Mouse (Mus musculus): ENCODE measurements at regions not wholly inside any gene's neighbourhood (a gene's known extent, or its start where the extent isn't known, plus 50 kb on each side); places are given as distances from the start of the nearest gene placed in this dataset.
A peak's percentile ranks its signal among the peaks of the same experiment; 100 is the strongest.

DNA sequence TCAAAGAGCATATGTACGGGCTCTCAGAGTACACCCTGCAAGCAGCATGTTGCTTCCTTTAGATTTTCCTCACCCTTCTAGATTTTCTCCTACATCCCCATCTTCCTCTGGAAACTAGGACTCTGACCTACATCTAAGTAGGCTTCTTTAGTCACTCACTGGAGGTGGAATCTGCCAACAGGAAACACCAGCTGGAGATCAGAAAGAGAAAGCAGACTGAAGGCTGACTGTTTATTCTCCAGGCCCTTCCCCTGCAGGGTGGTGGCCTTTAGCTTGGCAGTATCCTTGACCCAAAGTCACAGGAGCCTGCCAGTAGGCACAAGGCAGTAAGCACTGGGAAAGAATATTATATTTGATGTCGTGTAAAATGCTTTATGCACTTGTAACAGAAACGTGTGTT is 75.4 kb upstream of the Klf12 start:
- Histone ChIP-seq H3K27me3 (ENCODE audit: control insufficient read depth, insufficient read depth, low read depth, low read length) (no peaks in the 10 kb centered on the region), H3K4me1 (ENCODE audit: control insufficient read depth, low read depth, low read length) (no peaks in the 10 kb centered on the region), H3K4me3 (ENCODE audit: low read depth, low read length) (no peak overlapping the region), H3K9ac (ENCODE audit: low read depth, low read length) (no peak overlapping the region), H3K9me3 (replicated peaks; ENCODE audit: control insufficient read depth, low read length) (no peaks in the 10 kb centered on the region), H3K36me3 (ENCODE audit: control insufficient read depth, insufficient read depth) (no peaks in the 10 kb centered on the region), H3K4me2 (ENCODE audit: low read depth, low read length) (no peak overlapping the region), H3K27ac (ENCODE audit: low read length) (no peak overlapping the region)
- WGBS (ENCODE audit: insufficient replicate concordance), result 63% methylated on average over 3 of the region's 3 CpGs
- ATAC-seq (ENCODE audit: low read depth), result no peak

- Histone ChIP-seq H3K4me1 (ENCODE audit: control insufficient read depth, low read depth, low read length) (no peaks in the 10 kb centered on the region; the same call in 1 of the 2 replicates), H3K27ac (ENCODE audit: low read length) (no peak overlapping the region), H3K4me3 (ENCODE audit: low read depth, low read length) (no peak overlapping the region), H3K27me3 (ENCODE audit: control insufficient read depth, insufficient read depth, low read depth, low read length) (no peaks in the 10 kb centered on the region), H3K4me2 (ENCODE audit: low read depth, low read length) (no peak overlapping the region), H3K9ac (ENCODE audit: low read depth, low read length) (no peak overlapping the region), H3K36me3 (ENCODE audit: control insufficient read depth, insufficient read depth) (no peaks in the 10 kb centered on the region), H3K9me3 (replicated peaks; ENCODE audit: control insufficient read depth, low read length) (no peaks in the 10 kb centered on the region)
- WGBS (ENCODE audit: insufficient replicate concordance), result 69% methylated on average over 4 of the region's 4 CpGs
- ATAC-seq (ENCODE audit: low read depth), result no peak
Observed at GRCm38 (mm10) chr14:100357131-100357530, 72.7 kb upstream of the Klf12 start.

GRCm38 (mm10) chr14:100353508-100353907 is 69.0 kb upstream of the Klf12 start:
- Histone ChIP-seq H3K9me3 (replicated peaks; ENCODE audit: control insufficient read depth, low read length) (no peaks in the 10 kb centered on the region), H3K4me3 (ENCODE audit: low read depth, low read length) (no peak overlapping the region), H3K27ac (ENCODE audit: low read length) (peak overlapping the region; percentile 54), H3K36me3 (ENCODE audit: control insufficient read depth, insufficient read depth) (no peaks in the 10 kb centered on the region), H3K27me3 (ENCODE audit: control insufficient read depth, insufficient read depth, low read depth, low read length) (no peaks in the 10 kb centered on the region), H3K4me2 (ENCODE audit: low read depth, low read length) (no peak overlapping the region), H3K9ac (ENCODE audit: low read depth, low read length) (no peak overlapping the region), H3K4me1 (ENCODE audit: control insufficient read depth, low read depth, low read length) (no peaks in the 10 kb centered on the region; the same call in 1 of the 2 replicates)
- 63% methylated on average over 4 of the region's 4 CpGs for WGBS (ENCODE audit: insufficient replicate concordance)
- no peak for ATAC-seq (ENCODE audit: low read depth)

- ATAC-seq (ENCODE audit: low read depth), result peak; percentile 94
- Histone ChIP-seq H3K27ac (ENCODE audit: low read length) (peak overlapping the region; percentile 54; the same call in 1 of the 2 replicates), H3K9me3 (replicated peaks; ENCODE audit: control insufficient read depth, low read length) (no peaks in the 10 kb centered on the region), H3K27me3 (ENCODE audit: control insufficient read depth, insufficient read depth, low read depth, low read length) (no peaks in the 10 kb centered on the region), H3K4me1 (ENCODE audit: control insufficient read depth, low read depth, low read length) (no peaks in the 10 kb centered on the region; the same call in 1 of the 2 replicates), H3K4me2 (ENCODE audit: low read depth, low read length) (no peak overlapping the region), H3K4me3 (ENCODE audit: low read depth, low read length) (no peak overlapping the region), H3K9ac (ENCODE audit: low read depth, low read length) (no peak overlapping the region), H3K36me3 (ENCODE audit: control insufficient read depth, insufficient read depth) (no peaks in the 10 kb centered on the region)
- 27% methylated on average over 4 of the region's 4 CpGs for WGBS (ENCODE audit: insufficient replicate concordance)
Observed at GRCm38 (mm10) chr14:100352961-100353452, 68.5 kb upstream of the Klf12 start.

- ATAC-seq (ENCODE audit: low read depth), result no peak
- 62% methylated on average over 7 of the region's 7 CpGs for WGBS (ENCODE audit: insufficient replicate concordance)
- H3K36me3 ChIP-seq (ENCODE audit: control insufficient read depth, insufficient read depth), result no peaks in the 10 kb centered on the region
- H3K27me3 ChIP-seq (ENCODE audit: control insufficient read depth, insufficient read depth, low read depth, low read length), result no peaks in the 10 kb centered on the region
- no peak overlapping the region for H3K27ac ChIP-seq (ENCODE audit: low read length)
- H3K9ac ChIP-seq (ENCODE audit: low read depth, low read length), result no peak overlapping the region
- H3K4me1 ChIP-seq (ENCODE audit: control insufficient read depth, low read depth, low read length), result no peaks in the 10 kb centered on the region; the same call in 1 of the 2 replicates
- no peak overlapping the region for H3K4me3 ChIP-seq (ENCODE audit: low read depth, low read length)
- no peak overlapping the region for H3K4me2 ChIP-seq (ENCODE audit: low read depth, low read length)
- H3K9me3 ChIP-seq (replicated peaks; ENCODE audit: control insufficient read depth, low read length), result no peaks in the 10 kb centered on the region
Observed at GRCm38 (mm10) chr14:100351004-100351403, 66.5 kb upstream of the Klf12 start.

DNA sequence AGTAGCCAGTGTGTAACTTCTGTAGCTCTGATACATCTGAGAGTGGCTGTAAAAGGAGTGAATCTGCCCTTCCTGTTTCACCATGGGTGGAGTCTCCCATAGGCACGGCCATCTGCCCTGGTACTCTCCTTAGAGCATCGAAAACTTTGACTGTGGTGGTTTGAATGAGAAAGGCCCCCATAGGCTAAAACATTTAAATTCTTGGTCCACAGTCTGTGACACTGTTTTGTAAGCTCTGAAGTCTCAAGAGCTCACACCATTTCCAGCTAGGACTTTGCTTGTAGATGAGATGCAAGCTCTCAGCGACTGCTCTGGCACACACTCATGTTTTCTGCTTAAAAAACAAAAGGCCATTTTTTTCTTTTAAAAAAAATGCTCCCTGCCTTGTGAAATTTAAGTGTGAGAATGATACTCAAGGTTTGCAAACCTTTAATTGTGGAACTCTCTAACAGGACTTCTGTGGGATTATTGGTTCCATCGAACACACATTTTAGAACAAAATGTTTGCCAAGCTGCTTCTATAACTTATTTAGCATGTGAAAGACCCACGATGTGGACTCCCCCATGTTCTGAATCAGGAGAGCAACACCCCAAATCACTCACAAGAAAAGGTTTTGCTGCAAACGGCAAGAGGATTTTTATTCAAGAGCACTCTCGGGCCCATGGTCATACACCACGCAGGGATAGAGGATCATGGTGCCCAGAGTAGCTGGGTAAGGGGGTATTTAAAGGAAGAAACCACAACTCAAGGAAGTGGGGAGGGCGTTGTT is 65.7 kb upstream of the Klf12 start:
- Histone ChIP-seq H3K9ac (ENCODE audit: low read depth, low read length) (no peak overlapping the region), H3K4me3 (ENCODE audit: low read depth, low read length) (no peak overlapping the region), H3K27ac (ENCODE audit: low read length) (no peak overlapping the region), H3K36me3 (ENCODE audit: control insufficient read depth, insufficient read depth) (no peaks in the 10 kb centered on the region), H3K4me1 (ENCODE audit: control insufficient read depth, low read depth, low read length) (no peaks in the 10 kb centered on the region; the same call in 1 of the 2 replicates), H3K4me2 (ENCODE audit: low read depth, low read length) (no peak overlapping the region), H3K9me3 (replicated peaks; ENCODE audit: control insufficient read depth, low read length) (no peaks in the 10 kb centered on the region), H3K27me3 (ENCODE audit: control insufficient read depth, insufficient read depth, low read depth, low read length) (no peaks in the 10 kb centered on the region)
- no peak for ATAC-seq (ENCODE audit: low read depth)
- WGBS (ENCODE audit: insufficient replicate concordance), result 69% methylated on average over 9 of the region's 9 CpGs

DNA sequence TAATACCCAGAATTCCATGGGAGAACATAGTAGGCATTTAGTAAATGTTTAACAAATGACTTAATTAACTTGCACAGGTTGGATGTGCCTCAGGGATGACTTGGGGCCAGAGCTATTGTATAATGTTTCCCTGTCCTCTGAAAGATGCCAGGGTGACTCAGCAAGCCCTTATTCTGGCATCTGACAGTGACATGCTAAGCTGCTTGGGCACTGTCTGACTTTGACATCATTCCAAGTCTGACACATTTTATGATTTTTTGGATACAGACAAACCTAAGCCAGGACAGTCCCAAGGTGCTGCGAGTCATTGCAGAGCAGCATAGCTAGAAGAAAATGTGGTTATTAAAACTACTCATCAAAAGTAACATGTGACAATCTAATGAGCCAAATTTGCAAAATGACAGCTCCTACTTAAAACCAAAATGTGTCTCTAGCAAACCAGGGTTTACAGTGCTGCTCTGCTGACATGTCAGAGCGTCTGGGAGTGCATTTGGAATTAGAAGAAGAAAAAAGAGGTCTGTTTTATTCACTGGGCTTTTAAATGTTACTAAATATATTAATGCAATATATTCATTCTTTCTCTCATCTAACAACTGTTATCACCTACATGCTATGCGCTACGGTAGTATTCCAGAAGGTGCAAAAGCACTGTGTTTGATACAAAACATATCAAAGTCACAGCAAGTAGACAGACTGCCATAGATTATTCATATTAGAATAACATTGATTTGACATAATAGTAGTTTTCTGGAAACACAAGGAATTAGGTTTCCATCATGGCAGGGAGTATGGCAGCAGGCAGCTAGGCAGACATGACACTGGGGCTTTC is 64.1 kb upstream of the Klf12 start:
- H3K4me1 ChIP-seq (ENCODE audit: control insufficient read depth, low read depth, low read length), result no peaks in the 10 kb centered on the region; the same call in 1 of the 2 replicates
- H3K4me2 ChIP-seq (ENCODE audit: low read depth, low read length), result no peak overlapping the region
- no peaks in the 10 kb centered on the region for H3K36me3 ChIP-seq (ENCODE audit: control insufficient read depth, insufficient read depth)
- H3K9me3 ChIP-seq (replicated peaks; ENCODE audit: control insufficient read depth, low read length), result no peaks in the 10 kb centered on the region
- no peak overlapping the region for H3K4me3 ChIP-seq (ENCODE audit: low read depth, low read length)
- no peak overlapping the region for H3K27ac ChIP-seq (ENCODE audit: low read length)
- no peak for ATAC-seq (ENCODE audit: low read depth)
- WGBS (ENCODE audit: insufficient replicate concordance), result 73% methylated on average over 4 of the region's 4 CpGs
- no peaks in the 10 kb centered on the region for H3K27me3 ChIP-seq (ENCODE audit: control insufficient read depth, insufficient read depth, low read depth, low read length)
- no peak overlapping the region for H3K9ac ChIP-seq (ENCODE audit: low read depth, low read length)

- Histone ChIP-seq H3K9me3 (replicated peaks; ENCODE audit: control insufficient read depth, low read length) (no peaks in the 10 kb centered on the region), H3K4me3 (ENCODE audit: low read depth, low read length) (no peak overlapping the region), H3K4me2 (ENCODE audit: low read depth, low read length) (no peak overlapping the region), H3K9ac (ENCODE audit: low read depth, low read length) (no peak overlapping the region), H3K4me1 (ENCODE audit: control insufficient read depth, low read depth, low read length) (no peaks in the 10 kb centered on the region), H3K27ac (ENCODE audit: low read length) (no peak overlapping the region), H3K27me3 (ENCODE audit: control insufficient read depth, insufficient read depth, low read depth, low read length) (no peaks in the 10 kb centered on the region), H3K36me3 (ENCODE audit: control insufficient read depth, insufficient read depth) (no peaks in the 10 kb centered on the region)
- no peak for ATAC-seq (ENCODE audit: low read depth)
- 70% methylated on average over 4 of the region's 4 CpGs for WGBS (ENCODE audit: insufficient replicate concordance)
Observed at GRCm38 (mm10) chr14:100336926-100337325, 52.4 kb upstream of the Klf12 start.
